Mouse (Mus musculus): ENCODE results near the gene Supt3.

Supt3 gene

DNA sequence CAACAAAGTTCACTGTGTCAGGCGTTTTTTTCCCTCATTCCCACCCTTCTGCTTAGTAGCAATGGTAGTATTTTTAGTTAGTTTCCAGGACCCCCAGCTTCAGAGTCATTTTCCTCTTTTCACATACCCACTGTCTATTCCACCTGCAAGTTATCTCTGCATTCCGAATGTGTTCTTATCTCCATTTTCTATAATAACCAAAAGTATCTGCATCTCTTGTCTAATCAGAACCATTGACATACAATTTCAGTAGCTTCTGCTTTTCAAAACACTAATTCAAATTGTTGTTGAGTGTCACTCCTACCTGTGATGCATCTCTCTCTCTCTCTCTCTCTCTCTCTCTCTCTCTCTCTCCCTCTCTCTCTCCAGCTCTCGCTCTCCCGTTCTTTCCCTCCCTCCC is 3.4 kb downstream of the Supt3 start:
- no peak for DNase-seq (ENCODE audit: extremely low spot score, low spot score)

DNA sequence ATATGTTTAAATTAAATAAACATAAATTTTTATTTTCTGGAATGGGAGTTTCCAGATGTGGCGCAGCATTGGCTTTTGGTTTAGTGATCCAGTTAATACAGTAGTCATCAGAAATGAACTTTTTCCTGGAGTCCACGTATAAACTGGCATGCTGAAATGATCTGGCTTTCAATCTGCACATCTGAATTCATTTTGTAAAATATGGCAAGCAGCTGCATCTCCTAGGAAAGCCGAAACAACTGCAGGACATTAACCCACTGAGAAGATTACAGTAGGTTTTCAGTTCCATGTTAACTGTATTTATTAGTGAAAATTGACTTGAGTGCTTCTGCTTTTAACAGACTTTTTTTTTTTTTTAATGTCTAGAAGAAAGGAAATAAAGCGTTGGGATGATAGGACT is 5.4 kb downstream of the Supt3 start:
- DNase-seq (ENCODE audit: extremely low spot score, low spot score), result no peak

DNA sequence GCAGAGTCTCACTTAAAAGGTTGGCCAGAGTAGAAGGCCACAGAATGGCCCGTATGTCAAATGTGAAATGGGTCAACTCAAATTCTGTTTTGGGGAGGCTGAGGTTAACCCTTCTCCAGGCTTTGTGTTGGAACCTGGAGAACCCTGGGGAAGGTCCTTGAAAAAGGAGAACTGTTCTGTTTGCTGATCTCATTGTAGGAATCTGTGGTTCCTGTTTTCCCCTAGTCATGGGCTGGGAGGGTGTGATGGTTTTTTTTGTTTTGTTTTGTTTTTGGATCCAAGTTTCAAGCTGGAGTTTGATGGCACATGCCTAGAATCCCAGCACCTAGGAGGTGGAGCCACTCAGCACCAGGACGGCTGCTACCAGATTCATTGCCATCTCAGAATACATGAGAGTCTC is 6.2 kb downstream of the Supt3 start:
- DNase-seq (ENCODE audit: extremely low spot score, low spot score), result no peak

DNA sequence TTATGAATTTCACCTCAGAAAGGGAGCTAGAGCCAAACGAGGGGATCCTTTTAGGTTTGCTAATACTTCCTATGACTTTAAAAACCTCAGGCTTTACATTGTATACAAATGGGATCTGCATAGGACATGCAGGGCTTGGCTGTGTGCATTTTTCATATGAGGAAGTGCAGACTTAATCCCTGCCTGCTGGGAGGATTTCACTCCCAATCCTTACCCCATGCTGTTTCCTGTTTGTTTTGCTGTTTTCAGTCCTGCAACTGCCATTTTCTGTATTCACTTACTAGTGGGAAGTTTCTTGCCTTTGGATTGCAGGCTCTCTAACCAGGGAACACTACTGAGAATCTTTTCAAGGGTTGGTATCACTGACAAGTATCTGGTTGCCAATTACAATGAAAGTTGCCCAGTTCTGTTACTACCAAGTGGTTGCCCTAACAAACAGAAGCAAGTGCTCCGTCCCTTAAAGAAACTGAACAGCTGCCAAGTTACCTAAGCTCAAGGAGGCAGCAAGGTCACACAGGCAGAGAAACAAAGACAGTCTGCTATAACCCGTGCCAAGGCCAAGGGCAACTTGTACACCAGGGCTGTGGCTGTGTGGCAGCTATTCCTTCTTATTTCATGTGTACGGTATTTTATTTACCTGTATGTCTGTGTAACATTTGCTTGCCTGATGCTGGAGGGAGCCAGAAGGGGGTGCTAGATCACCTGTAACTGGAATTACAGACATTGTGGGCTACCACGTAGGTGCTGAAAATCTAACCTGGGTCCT is 12.2 kb downstream of the Supt3 start:
- no peak for DNase-seq (ENCODE audit: extremely low spot score, low spot score)

DNA sequence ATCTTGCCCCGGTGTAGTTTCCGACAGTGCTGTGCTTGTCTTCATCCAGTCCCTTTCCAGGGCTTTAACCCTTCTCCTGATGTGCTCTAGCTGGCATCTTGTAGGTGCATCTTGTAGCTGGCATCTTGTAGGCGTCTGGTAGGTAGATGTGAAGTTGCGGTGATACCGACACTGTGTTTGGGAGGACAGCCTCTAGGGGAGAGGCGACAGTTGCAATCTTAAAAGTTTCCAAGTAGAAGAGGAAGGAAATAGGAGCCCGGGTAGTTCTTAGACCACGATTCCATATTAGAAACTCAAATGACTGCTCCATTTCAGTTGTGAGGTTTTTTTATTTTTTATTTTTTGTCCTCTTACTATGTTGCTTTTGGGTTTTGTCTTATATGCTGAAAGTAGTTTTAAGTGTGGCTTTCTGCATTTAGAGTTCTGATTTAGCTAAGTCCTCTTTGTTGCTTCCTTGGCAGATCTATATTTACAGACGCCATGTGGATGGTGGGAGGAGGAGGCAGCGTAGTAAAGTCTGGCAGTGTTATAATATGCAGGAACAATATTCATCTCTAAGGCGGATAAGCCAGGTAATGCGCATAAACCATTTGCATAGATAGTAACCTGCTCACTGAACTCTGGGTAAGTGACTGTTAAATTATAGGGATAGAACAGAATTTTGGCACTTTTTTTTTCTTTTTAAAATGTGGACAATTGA is 15.4 kb downstream of the Supt3 start:
- no peak for DNase-seq (ENCODE audit: extremely low spot score, low spot score)

DNA sequence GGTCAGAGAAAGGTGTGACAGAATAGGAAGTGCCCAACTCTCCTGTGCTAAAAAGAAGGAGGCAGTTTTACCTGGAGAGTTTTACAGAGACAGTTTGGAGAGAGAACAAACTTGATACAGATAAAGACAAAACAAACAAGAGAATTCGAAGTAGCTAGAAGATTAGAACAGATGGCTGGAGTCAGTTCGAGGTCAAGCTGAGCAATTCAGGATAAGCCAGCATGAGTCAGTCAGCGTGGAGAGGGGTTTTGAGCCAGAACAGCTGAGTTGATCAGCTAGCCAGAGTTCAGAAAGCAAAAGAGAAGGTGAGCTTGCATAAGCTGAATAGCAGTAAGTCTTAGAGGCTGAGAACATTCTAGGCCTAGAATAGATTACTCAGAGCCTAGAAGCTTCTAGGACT is 20.4 kb downstream of the Supt3 start:
- DNase-seq (ENCODE audit: extremely low spot score, low spot score), result no peak

- no peak for DNase-seq (ENCODE audit: extremely low spot score, low spot score)
Observed at GRCm38 (mm10) chr17:44807031-44807430, 30.1 kb downstream of the Supt3 start.

DNA sequence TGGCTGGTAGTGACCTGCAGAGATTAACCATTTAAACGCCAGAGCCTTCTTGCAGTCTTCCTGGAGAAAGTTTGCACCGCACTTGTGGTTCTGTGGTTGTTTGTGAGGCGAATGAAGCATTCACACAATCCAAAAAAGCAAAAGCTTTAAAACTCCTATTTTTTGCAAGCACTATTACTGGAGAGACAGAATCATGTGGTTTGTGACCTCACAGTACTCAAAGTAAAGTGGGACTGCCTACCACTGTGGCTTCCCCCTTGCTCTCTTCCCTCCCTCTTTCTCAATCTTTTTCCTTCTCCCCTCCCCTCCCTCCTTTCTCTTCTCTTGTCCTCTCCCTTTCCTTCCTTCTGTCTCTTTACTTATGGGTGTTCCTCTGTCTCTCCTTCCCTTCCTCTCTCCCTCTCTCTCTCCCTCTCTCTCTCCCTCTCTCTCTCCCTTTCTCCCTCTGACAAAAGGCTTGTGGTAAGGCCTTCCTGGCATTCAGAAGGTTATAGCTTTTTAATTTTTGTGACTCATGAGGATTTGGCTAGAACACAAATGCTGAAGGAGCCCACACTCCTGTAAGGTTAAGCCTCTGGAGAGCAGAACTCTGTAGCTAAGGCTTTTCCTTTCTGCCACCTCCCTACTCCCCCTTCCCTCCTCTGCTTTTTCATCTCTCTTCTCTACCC is 37.7 kb downstream of the Supt3 start, which contains the start of gene Runx2:
Runx2 (minus strand) TSS at position 290 of the 668 bp plus-strand sequence.
- no peak for DNase-seq (ENCODE audit: extremely low spot score, low spot score)

DNA sequence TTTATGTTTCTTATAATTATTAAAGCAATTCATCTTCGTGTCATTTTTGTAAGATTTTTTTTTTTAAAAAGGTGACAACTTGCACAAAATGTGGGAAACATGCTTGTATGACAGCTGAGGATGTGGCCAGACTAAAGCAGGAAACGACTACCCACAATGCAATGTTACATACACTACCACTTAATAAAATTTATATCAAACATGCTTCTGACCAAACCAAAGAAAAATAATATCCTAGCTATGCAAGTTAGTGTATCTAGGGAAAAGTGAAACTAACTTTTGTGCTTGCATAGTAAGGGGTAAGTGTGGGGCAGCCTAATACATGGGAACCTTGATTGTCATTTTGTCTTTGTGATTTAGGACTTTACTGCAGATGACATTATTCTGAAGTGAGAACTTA is 41.9 kb downstream of the Supt3 start:
- DNase-seq (ENCODE audit: extremely low spot score, low spot score), result no peak

GRCm38 (mm10) chr17:44819816-44820215 is 42.9 kb downstream of the Supt3 start:
- no peak for DNase-seq (ENCODE audit: extremely low spot score, low spot score)

DNA sequence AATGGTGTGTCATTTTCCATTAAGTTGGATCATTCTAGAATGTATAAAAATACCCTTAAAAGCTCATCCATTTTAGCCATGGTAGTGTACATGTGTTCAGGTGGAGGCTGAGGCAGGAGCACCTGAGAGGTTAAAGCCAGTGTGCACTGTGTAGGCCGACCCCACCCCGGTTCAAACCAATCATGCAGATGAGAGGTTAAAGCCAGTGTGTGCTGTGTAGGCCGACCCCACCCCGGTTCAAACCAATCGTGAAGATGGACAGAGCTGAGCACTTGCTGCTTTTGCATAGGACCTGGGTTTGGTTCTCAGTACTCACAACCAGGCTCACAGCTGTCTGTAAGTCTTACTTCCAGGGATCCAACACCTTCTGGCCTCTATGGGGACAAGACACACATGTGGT is 45.0 kb downstream of the Supt3 start:
- no peak for DNase-seq (ENCODE audit: extremely low spot score, low spot score)

- DNase-seq (ENCODE audit: extremely low spot score, low spot score), result no peak
Observed at GRCm38 (mm10) chr17:44827124-44827523, 50.2 kb downstream of the Supt3 start.

DNA sequence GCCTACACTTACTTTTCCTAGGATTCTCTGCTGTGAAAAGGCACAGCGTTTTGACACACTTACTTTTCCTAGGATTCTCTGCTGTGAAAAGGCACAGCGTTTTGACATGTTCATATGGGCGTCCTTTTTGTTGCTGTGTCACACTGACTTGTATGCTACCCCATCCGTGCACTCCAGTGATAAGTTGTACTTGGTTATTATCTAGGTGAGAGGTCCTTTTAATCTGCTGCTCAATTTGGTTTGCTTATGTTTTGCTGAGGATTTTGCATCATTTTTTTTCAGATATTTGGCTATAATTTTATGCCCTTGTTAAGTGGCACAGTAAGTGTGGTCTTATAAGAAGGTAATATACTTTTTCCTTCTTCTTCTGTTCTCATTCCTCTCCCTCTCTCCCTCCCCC is 51.0 kb downstream of the Supt3 start:
- DNase-seq (ENCODE audit: extremely low spot score, low spot score), result no peak

DNA sequence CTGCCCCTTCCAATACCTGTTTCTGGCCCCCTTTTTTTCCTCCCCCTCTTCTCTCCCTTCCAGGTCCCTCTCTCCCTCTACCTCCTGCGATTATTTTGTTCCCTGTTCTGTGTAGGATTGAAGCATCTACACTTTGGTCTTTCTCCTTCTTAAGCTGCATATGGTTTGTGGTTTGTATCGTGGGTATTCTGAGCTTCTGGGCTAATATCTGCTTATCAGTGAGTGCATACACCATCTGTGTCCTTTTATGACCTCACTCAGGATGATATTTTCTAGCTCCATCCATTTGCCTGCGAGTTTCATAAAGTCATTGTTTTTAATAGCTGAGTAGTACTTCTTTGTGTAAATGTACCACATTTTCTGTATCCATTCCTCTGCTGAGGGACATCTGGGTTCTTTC is 52.6 kb downstream of the Supt3 start:
- DNase-seq (ENCODE audit: extremely low spot score, low spot score), result no peak

DNA sequence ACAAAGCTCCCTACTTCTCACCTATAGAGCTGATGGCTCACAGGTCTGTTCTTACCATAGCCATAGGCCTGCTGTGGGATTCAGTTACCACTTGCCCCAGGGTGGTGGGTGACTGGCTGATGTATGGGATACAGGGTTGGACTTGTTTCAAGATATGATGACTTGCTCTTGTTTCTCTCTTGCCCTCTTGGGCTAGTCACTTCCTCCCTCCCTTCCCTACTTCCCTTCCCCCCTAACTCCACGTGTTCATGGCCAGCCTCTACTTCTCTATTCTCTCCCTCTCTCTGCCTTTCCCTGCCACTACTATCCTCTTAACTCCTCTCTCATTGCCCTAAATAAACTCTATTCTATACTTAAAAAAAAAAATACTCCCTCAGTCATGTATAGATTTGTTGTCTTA is 54.2 kb downstream of the Supt3 start:
- DNase-seq (ENCODE audit: extremely low spot score, low spot score), result no peak

- no peak for DNase-seq (ENCODE audit: extremely low spot score, low spot score)
Observed at GRCm38 (mm10) chr17:44842184-44842583, 65.2 kb downstream of the Supt3 start.

DNA sequence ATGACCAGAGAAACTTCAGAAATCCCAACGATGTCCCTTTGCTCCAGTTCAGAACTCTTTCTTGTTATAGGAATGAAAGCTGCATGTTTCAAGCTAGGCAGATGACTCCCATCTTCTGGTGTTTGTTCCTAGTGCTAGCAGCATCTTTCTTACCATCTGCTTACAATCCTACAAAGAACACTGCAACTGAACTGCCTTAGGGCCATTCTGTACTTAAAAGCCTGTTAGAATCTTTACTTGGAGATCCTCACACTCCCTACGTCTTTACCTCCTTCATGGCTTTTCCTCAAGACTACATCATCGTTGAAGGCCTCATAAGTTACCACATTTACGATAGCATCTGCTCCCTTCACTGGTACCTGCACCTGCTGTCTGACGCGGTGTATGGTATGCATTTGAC is 86.2 kb downstream of the Supt3 start:
- no peak for DNase-seq (ENCODE audit: extremely low spot score, low spot score)

DNA sequence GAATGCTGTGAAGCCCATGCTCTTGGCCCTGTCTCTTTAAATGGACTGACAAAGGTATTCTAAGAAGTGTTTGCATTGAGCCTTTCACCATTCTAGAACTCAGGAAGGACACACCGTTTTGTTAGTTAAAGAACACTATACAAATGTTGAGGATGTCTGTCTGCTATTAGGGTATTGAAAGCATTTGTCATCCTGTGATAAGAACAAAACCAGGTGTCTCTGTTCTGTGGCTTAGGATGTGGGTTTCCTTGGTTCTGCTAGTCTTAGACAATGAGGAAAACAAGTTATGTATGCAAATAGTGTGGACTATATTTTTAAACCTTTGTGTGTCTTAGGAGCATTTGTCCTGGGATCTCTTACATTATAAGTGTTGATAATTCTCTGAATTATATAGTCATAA is 116.6 kb downstream of the Supt3 start:
- DNase-seq (ENCODE audit: extremely low spot score, low spot score), result no peak

GRCm38 (mm10) chr17:44943536-44944090 is 166.7 kb downstream of the Supt3 start:
- DNase-seq (ENCODE audit: extremely low spot score, low spot score), result no peak

DNA sequence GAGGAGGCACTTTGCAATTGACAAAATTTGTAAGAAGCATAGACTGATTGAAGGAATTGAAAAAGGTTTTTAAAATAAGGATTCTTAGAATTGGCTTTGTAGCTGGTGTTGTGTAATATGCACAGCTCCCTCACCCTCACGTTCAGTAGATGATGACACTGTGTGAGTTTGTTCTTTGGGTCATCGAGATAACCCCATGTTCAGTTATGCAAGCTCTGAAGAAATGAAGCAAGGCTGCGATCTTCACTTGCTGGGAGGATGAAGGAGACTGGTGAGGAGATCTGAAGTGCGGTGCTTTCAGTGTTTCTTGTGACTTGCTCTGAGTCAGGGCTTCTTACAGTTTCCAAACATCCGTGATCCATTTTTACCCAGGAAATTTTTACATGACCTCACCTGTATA is 168.4 kb downstream of the Supt3 start:
- DNase-seq (ENCODE audit: extremely low spot score, low spot score), result no peak

GRCm38 (mm10) chr17:44948321-44948720 is 171.4 kb downstream of the Supt3 start:
- no peak for DNase-seq (ENCODE audit: extremely low spot score, low spot score)

DNA sequence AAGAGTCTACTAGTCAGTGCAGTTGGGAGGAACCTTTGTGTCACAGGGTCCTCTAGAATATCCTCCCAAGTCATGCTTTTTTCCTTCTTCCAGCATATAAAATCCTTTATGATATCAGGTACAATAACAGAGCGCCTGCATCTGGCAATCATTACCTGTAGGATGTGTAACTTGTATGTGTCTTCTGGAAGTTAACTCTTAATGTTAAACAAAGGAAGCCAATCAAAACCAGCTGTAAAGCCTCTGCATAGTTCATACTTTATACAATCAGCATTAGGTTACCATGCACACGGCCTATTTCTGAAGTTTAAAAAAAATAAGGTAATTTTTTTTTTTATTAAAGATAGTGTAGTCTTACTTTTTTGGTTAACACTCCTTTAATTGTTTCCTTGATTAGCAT is 179.7 kb downstream of the Supt3 start:
- DNase-seq (ENCODE audit: extremely low spot score, low spot score), result no peak
